Mouse (Mus musculus) small intestine, adult 2 months (tissue): ENCODE measurements at regions not wholly inside any gene's neighbourhood (a gene's known extent, or its start where the extent isn't known, plus 50 kb on each side); places are given as distances from the start of the nearest gene placed in this dataset.

Experiments
- H3K27ac ChIP-seq: fragments of 200-500 bp; 2 replicates; pipeline ENCODE4 v1.5.1; 2012; ENCODE audit warnings: low read depth, low read length, control low read depth, inconsistent platforms; ENCODE audit not compliant: insufficient read depth
- H3K27me3 ChIP-seq: fragments of 200-500 bp; 2 replicates; pipeline ENCODE4 v1.6.1; 2012; ENCODE audit warnings: mild to moderate bottlenecking, moderate library complexity, low read length, inconsistent platforms; ENCODE audit not compliant: control insufficient read depth, insufficient read depth
- H3K36me3 ChIP-seq: fragments of 200-500 bp; 2 replicates; pipeline ENCODE4 v1.6.1; 2012; ENCODE audit warnings: mild to moderate bottlenecking, low read length, control low read depth, inconsistent platforms; ENCODE audit not compliant: control insufficient read depth, insufficient read depth
- H3K4me1 ChIP-seq: fragments of 200-500 bp; 2 replicates; pipeline ENCODE4 v1.6.1; 2012; ENCODE audit warnings: low read length, inconsistent platforms, mixed read lengths; ENCODE audit not compliant: control insufficient read depth, insufficient read depth, insufficient read length
- H3K4me3 ChIP-seq: fragments of 200-500 bp; 2 replicates; pipeline ENCODE4 v1.5.1; 2012; ENCODE audit warnings: low read depth, mild to moderate bottlenecking, control low read depth, inconsistent platforms, low read length, moderate library complexity
- CTCF ChIP-seq: fragments of 200-500 bp; IDR thresholded peaks from 2 replicates; pipeline ENCODE4 v1.5.1; 2012; ENCODE audit warnings: low read depth, mild to moderate bottlenecking, control low read depth, inconsistent platforms, low read length, moderate library complexity, mixed read lengths; ENCODE audit not compliant: insufficient replicate concordance, insufficient read length; ENCODE audit errors: extremely low read depth
- POLR2A ChIP-seq: fragments of 200-500 bp; IDR thresholded peaks from 2 replicates; pipeline ENCODE4 v1.6.1; 2012; ENCODE audit warnings: low read depth, mild to moderate bottlenecking, control low read depth, inconsistent platforms, low read length, moderate library complexity
- WGBS: fragments of 180-500 bp; shearing (Covaris S2); methylation state at CpG from one replicate; pipeline ENCODE4 v1.1.7; 2018; 5-methylcytosine and 5-hydroxymethylcytosine counted together

GRCm38 (mm10) chr1:150160314-150160713 lies 60.5 kb downstream of the Ptgs2 start:
- Histone ChIP-seq H3K27me3 (no peaks in the 10 kb centered on the region), H3K27ac (no peak overlapping the region), H3K4me3 (no peak overlapping the region), H3K4me1 (no peaks in the 10 kb centered on the region), H3K36me3 (no peaks in the 10 kb centered on the region)
- TF ChIP-seq POLR2A (no peak), CTCF (no peak)
- 70% methylated on average over 2 of the region's 2 CpGs for WGBS

- WGBS = 61% methylated on average over 17 of the region's 17 CpGs
- H3K4me1 ChIP-seq = no peaks in the 10 kb centered on the region
- no peaks in the 10 kb centered on the region for H3K27me3 ChIP-seq
- no peak overlapping the region; the same call in 1 of the 2 replicates for H3K4me3 ChIP-seq
- no peaks in the 10 kb centered on the region for H3K36me3 ChIP-seq
- TF ChIP-seq CTCF (no peak), POLR2A (no peak)
- H3K27ac ChIP-seq = peak overlapping the region; percentile 30
Measured at GRCm38 (mm10) chr1:150164890-150165596, 65.2 kb downstream of the Ptgs2 start.

GRCm38 (mm10) chr1:150165597-150165973 lies 65.8 kb downstream of the Ptgs2 start:
- 69% methylated on average over 7 of the region's 7 CpGs for WGBS
- no peaks in the 10 kb centered on the region for H3K36me3 ChIP-seq
- H3K27me3 ChIP-seq = no peaks in the 10 kb centered on the region
- TF ChIP-seq POLR2A (no peak), CTCF (no peak)
- peak overlapping the region; percentile 30 for H3K27ac ChIP-seq
- no peak overlapping the region for H3K4me3 ChIP-seq
- no peaks in the 10 kb centered on the region for H3K4me1 ChIP-seq

- no peaks in the 10 kb centered on the region for H3K27me3 ChIP-seq
- TF ChIP-seq POLR2A (no peak), CTCF (no peak)
Measured at GRCm38 (mm10) chr1:150167172-150167571, 67.3 kb downstream of the Ptgs2 start.

GRCm38 (mm10) chr1:150174204-150174603 lies 74.4 kb downstream of the Ptgs2 start:
- Histone ChIP-seq H3K36me3 (no peaks in the 10 kb centered on the region), H3K4me3 (no peak overlapping the region), H3K27ac (no peak overlapping the region), H3K4me1 (no peaks in the 10 kb centered on the region), H3K27me3 (no peaks in the 10 kb centered on the region)
- TF ChIP-seq POLR2A = no peak
- TF ChIP-seq CTCF = no peak
- 65% methylated on average over 3 of the region's 3 CpGs for WGBS

More at GRCm38 (mm10) chr1:150167172-150167571, 67.3 kb downstream of the Ptgs2 start:
- Histone ChIP-seq H3K27ac (no peak overlapping the region), H3K36me3 (no peaks in the 10 kb centered on the region), H3K4me1 (no peaks in the 10 kb centered on the region), H3K4me3 (no peak overlapping the region)

GRCm38 (mm10) chr1:150177029-150177740 lies 77.4 kb downstream of the Ptgs2 start:
- H3K36me3 ChIP-seq = no peaks in the 10 kb centered on the region
- WGBS = 78% methylated on average over 1 of the region's 1 CpGs
- H3K4me3 ChIP-seq = no peak overlapping the region
- no peaks in the 10 kb centered on the region for H3K4me1 ChIP-seq
- H3K27me3 ChIP-seq = no peaks in the 10 kb centered on the region
- TF ChIP-seq CTCF = no peak
- TF ChIP-seq POLR2A = no peak
- H3K27ac ChIP-seq = no peak overlapping the region

- no peaks in the 10 kb centered on the region for H3K4me1 ChIP-seq
Measured at GRCm38 (mm10) chr1:150202022-150202421, 102.2 kb downstream of the Ptgs2 start.

More at GRCm38 (mm10) chr1:150202022-150202421, 102.2 kb downstream of the Ptgs2 start:
- no peak overlapping the region for H3K27ac ChIP-seq
- no peaks in the 10 kb centered on the region for H3K36me3 ChIP-seq
- no peak overlapping the region for H3K4me3 ChIP-seq
- 80% methylated on average over 2 of the region's 2 CpGs for WGBS
- no peaks in the 10 kb centered on the region for H3K27me3 ChIP-seq
- TF ChIP-seq POLR2A = no peak
- no peak for TF ChIP-seq CTCF
